Mouse (Mus musculus): ENCODE measurements at regions not wholly inside any gene's neighbourhood (a gene's known extent, or its start where the extent isn't known, plus 50 kb on each side); places are given as distances from the start of the nearest gene placed in this dataset.
A peak's percentile ranks its signal among the peaks of the same experiment; 100 is the strongest.

DNA sequence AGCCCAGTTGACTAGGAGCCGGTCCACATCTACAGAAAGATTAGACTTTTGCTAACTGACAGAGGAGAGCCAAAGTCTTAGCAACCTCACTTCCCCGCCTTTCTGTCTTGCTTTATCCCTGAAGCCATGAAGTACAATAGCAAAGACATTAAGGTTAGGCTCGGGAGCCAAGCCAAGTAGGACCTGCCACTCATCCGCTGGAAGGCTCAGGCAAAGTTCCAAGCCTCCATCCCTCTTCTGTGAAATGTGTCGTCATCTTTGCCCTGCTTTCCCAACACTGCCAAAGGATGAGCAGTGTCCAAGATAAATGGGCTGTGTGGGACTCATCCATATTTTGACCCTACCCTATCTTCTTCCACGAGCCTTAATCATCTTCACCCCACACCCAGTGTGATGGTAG is 250.6 kb upstream of the Cadm1 start:
- DNase-seq, result no peak

DNA sequence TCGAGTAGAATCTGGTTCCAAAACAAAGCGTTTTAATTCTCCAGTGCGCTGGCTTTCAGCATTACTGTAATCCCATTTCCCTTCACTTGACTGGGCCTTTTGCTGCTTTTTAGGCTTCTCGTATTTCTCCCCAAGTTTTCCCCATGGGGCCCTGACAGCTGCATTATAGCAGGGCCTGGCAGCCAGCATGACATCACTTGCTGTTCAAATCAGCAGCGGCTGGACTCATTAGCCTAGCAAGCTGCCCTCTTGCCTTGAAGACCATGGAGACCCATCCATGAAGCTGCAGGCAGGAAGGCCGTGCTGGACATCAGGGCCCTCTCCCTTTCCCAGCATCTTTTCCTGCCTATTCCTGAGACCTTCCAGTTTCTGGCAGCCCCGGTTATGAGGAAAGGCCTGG is 249.8 kb upstream of the Cadm1 start:
- no peak for DNase-seq

DNA sequence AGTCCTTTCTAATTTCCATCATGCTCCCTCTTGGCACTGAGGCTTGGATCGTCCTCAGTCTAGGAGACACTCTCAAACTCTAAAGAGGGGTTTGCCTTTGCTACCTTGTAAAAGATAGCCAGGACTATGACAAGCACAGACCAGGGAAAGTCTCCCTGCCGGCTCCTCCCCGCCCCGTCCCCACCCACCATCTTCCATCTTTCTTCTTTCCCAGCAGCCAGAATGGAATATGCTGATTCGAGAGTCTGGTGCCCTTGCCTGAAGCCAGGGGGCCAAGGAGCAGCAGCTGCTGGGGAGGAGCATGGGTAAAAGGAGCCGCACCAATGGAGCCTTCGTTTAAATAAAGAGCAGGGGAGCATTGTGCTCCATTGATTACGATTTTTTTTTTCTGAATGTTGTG is 249.4 kb upstream of the Cadm1 start:
- DNase-seq, result no peak

DNA sequence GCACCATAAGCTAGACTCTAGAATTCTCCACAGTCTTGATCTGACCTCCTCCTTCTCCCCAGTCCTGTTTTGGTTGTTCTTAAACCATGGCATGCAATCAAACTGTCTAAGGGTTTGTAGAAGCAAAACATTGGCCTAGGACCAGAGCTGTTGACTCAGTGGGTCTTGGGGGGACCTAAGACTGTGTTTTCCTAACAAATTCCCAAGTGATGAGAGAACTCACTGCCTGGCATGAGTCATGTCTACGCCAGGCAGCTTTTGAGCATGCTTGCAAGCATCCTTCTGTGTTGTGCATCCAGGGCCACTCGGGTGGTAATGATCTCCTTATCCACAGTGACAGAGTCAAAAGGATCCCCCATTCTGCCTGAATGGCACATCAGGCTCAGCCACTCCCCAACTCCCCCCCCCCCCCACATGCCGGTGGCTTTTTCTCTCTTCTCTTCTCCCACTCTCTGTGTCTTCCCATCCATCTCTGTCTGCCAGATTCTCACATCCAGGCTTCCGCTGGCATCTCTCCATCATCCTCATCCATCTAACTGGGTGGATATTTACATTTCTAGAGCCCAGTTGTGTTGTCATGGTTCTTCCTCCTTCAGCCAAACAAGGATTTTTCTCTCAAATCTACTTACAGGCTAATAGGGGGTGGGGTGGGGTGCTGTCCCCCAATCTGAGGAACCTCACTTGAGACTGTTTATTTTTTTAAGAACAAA is 246.1 kb upstream of the Cadm1 start:
- DNase-seq, result no peak

DNA sequence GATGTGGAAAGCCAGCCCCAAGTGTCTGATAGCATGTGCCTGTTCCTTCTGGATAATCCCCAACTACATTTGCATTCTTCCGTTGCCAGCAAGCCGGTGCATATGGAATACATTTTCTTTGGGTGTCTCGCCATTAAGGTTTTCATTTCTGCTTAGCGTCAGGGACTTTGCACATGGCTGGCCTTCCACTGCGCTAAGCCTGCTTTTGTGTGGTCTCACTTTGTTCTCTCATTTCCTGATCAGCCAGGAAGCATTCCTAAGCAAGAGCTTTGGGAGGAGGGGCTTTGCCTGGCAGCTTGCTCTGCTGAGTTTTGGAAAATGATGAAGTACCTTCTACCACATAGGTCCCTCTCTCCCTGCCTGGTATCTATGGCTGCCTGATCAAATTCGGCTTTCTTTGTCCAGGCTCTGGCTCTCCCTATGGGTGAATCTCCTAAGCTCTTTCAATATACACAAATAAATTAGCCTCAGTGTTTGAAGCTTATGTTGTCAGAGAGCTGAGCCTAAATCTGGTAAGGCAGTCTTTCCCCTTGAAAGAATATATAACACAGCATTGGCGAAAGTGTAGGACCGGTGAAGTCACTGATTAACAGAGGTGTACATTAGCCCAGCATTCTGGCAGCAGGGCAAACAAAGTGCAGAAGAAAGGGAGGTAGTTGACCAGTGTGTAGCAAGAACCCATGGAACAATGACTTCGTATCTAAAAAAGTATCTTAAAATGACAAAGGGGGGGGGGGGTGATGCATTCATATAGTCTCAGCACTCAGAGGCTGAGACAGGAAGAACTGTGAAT is 242.8 kb upstream of the Cadm1 start:
- DNase-seq, result no peak

DNA sequence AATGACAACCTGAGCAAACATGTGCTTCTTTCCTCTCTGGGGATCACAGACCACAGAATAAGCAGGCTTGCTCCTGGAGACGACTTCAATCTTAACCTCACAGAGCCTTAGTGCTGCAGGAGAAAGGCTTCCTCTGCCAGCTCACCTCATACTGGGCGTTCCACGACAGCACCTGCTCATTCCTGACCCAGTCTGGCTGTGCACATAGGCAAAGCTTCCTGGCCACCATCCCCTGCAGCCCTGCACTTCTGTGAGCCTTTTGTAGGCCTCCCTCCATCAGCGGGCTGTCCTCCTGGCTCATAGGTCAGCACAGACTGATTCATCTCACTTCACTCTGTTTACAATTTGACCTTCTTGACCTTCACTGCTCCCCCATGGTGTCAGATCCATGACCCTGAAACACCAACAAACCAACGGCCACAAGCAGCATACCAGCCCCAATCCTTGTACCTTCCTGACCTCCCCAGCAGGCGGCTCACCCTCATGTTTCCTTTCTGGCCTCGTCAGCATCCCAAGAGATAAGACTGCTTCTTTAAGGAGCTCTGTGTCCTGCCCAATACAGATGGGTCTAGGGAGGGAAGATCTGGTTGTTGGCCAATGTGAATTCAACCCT is 241.3 kb upstream of the Cadm1 start:
- DNase-seq, result no peak

DNA sequence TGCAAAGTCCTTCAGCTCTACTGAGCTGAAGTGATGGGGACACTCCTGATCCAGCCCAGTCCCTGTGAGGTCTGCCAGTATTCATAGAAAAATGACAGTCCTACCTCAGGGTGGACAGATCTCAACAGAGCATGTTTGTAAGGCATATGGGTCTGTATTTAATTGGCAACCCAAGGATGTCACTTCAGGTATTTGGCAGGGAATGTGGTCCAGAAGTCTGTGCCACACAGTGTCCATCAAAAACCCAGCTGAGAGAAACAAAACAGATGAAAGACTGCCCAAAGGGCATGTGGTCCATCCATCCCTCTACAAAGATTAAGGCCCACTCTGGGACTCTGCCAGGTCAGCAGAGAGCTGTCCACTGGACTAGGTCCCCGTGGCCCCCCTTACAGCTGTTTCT is 229.3 kb upstream of the Cadm1 start:
- DNase-seq, result no peak

DNA sequence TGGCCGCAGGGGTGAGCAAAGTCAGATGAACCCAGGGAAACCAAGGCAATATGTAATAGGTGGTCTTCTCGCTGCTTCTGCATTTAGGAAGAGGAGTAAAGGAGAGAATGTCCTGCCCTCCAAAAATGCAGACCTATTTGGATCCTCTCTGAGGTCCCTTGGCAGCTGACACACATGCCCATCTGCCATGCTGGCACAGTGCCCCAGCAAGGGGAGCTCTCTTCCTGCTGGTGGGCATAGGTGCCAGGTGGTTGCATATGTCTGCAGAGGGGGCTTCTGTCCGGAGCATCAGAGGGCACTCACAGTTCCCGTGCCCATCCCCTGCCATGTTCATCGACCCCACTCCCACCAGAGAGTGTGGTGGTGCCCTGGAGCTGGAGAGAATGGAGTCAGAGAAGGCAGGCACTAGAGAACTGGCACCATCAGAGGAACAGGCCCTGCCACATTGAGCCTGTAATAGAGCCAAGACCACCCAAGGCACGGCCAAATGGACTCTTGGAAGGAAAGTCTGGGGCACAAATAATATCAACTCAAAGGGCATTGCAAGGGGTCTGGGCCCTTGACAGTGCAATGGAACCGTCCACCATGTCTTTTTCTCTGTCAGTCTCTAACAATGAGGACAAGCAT is 222.7 kb upstream of the Cadm1 start:
- no peak for DNase-seq

DNA sequence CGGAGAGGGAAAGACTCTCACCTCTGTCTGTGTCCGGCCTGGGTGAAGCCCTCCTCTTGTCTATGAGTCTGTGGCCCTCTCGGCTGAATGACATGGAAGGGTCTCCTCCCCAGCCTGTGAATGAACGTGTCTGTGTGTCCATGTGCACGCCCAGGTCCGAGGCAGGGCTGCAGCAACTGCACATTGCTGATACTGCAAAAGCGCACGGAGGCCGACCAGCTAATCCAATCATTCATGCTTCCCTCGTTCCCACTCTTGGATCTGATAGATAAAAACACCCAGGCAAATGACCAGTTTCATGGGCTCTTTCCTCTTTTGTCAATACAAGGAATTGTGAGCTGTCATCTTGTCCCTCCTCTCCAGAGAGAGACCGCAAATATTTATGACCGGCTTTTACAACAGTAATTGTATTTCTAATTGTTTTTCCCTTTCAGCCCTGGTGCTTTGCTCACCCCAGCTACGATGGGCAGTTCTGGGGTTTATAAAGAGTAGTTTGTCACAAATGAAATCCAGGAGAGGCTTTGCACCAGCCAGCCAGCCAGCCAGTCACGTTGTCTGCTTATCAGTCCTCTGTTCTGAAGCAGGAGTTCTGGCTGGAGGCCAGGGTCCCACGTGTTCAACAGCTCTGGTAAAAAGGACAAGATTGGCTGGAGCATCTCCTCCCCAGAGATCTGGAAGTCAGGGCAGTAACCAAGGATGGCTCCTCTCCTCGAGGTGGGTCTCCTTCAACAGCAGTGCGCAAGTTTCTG is 222.0 kb upstream of the Cadm1 start:
- no peak for DNase-seq

DNA sequence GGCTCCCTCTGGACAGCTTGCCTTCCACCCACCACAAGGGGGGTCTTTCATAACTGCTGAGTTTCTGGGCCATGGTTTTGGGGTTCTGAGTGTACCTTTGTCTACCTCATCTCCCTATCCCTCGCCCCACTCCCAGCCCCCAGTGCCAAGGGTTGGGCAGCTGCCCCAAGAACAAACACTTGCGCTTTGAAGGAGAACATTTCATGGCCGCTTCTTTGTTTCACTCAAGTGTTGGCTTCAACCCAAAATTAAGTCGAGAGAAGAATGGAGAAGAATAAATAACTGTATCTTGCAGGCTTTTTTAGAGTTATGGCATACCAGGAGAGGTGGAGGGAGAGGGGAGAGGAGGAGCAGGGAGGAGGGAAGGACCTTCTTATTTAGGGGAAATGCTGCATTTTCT is 216.5 kb upstream of the Cadm1 start:
- no peak for DNase-seq

DNA sequence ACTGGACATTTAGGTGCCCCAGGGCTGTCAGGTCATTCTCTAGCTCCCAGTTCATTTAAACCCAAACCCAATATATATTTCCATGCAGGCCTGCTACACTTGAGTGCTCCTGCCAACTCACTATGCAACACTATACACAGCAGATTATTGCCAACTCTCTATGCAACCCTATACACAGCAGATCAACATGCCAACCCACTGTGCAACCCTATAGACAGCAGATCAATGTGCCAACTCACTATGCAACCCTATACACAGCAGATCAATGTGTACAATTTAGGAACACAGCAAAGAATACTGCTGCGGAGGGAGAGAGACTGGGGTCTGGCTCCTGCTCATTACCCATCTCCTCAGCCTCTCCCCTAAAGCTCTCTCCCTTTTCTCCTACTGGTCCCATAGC is 215.7 kb upstream of the Cadm1 start:
- no peak for DNase-seq

DNA sequence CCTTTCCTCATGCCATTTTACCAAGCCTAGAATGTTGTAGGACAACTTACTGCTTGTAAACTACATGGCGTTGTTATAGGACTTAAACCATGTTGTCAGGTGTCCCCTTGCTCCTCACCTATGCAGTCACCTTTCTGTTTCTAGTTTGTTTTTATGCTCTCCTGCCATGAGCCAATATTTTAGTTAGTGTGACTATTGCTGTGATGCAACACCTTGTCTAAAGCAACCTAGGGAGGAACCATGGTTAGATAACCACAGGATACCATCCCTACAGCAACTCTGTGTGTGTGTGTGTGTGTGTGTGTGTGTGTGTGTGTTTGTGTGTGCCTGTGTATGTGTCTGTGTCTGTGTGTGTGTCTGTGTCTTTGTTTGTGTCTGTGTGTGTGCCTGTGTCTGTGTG is 209.6 kb upstream of the Cadm1 start:
- no peak for DNase-seq

DNA sequence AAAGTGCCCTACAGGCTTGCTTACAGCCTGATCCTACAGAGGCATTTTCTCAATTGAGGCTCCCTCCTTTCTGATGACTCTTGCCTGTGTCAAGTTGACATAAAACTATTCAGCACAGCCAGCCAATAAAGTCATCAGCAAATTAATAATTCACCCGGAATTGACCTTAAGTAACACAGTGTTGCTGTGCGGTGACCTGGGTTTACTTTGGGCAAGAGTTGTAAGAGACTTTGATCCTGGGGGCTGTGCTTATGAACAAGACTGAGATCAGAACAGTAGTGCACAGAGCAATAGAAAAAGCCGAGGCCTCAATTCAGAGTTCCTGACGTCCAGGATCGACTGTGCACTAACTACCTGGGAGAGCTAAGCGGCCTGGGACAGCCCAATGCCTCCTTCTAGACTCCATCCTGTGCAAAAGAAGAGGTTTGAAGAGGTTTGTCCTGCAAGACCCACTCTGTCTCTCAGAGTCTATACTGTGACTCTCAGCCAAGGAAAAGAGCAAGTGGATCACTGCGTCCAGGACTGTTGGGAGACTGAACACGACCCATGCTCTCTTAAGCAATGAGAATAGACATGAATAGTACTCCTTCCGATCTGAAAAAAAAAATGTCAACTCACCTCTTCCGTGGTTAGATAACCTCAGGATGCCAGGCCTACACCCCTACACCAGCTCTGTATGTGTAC is 208.7 kb upstream of the Cadm1 start:
- DNase-seq, result peak; percentile 87

DNA sequence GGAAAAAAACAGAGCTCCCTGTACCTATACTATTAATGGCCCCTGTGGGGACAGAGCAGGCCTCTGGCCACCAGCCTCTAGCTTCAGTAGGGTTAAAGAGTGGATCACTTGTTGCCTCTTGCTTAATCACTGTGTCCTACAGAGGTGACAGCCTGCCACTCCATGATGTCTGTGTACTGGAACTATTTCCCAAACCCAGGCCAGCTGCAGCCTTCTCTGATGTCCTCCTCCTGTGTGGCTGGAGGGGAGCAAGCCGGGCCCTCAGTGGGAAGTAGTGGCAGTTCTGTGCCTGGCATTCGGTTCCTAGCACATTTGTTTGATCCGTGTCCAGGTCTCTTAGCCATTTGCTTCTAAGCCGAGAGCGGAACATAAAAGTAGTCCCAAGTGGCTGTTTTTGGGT is 207.7 kb upstream of the Cadm1 start:
- DNase-seq, result no peak

DNA sequence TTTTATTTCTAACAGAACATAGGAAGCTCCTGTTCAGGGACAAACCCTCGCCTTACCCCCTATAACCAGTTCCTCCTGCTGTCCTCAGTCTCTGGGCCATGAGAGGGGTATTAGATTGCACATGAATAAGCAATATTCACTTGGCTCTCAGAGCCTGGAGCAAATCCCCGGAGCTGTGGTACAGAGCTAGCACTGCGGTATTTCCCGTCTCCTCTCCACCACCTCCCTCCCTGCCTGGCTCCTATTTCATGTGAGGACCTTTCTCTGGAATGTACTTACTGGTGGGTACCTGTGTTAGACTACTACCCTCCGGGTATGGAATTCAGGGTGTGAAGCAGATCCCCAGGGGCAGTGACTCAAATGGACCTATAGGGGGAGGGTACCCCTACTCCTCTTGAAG is 206.9 kb upstream of the Cadm1 start:
- DNase-seq, result no peak

DNA sequence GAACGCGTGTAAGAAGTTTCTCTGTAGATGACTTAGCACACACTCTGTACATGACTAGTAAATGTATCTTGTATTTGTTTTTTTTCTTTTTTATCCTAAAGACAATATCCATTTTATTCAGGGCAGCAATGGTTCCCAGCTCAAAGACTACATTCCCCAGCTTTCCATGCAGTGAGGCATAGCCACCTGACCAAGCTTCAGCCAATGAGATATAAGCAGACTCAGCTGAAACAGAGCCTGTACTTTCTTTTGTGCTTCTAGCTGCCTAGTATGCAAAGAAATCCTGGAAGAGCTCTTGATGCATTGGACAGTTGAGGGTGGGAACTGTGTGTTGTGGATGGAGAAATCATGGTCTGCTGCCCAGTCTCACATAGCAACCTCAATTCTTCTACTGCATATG is 202.4 kb upstream of the Cadm1 start:
- DNase-seq, result peak; percentile 11

DNA sequence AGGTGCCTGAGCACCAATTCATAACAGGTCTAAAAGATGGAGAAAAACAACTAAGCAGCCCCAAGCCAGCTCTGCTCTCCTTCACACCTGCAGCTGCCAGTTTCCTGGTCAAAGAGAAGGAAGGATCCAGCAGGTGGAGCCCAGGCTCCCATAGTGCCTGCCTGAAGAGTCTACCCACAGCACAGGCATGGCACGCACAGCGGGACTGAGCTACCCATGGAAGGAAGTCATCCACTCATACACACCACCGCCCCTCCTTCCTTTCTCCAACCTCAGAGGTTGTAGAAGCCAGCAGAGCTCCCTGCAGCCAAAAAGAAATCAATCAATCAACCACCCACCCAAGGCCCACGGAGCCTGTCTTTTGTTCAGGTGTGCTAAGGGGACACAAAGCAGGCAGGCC is 197.0 kb upstream of the Cadm1 start:
- DNase-seq, result peak; percentile 25

DNA sequence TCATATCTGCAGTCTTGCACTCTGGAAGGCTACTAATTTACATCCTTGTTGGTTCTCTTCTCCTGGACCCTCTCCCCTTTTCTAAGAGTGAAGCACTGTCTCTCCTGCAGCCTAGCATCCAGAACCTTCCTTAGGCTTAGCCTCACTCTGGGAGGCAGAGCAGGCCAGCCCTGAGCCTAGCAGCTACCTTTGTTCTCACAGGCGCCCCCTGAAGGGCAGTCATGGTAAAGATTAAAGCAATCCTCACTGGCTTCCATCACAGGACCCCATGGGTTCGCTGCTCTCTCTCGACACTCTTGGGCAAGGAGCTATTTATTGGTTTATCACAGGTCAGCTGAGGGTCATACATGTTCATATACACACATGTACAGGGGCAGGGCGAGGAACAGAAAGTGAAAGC is 191.8 kb upstream of the Cadm1 start:
- no peak for DNase-seq

DNA sequence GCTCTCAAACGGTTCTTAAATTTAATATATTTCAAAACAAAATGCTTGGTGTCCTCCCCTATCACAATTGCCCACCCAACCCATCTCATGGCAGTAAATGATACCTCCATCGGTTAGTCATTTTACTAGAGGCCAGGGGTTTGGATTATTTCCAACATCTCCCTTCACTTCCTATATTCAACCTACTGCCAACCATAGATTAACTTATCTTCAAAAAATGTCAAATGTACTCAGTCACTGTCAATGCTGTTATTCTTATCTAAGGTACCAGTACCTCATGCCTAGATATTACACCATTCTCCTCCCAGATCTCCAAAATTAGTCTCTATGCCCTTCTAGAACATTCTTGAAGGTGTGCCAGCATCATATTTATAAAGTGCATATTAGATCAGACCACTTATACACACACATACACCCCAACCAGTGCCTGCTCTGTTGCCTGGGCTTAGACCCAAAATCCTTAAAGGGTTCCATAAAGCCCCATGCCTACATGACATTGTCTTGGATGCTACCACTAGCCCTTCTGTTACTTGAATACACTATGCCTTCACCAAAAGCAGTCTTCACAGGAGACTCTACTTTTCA is 183.4 kb upstream of the Cadm1 start:
- no peak for DNase-seq

DNA sequence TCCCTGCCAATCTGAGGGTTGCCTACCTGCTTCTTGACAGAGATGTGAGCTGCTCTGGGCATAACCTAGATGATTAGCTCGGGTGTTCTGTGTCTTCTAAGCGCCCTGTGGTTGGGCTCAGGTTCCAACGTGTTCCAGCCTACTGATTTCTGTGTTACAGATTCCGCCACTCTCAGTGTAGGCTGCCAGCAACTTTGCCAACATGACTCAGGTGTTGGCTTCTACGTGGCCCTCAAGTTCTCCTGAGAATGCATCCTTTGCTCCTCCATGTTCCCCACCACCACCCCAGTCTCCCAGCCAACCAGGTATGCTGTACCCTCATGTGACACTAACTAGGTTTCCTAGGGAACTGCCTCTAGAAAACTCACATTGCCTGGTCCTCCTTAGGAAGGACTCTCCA is 179.7 kb upstream of the Cadm1 start:
- DNase-seq, result peak; percentile 9

DNA sequence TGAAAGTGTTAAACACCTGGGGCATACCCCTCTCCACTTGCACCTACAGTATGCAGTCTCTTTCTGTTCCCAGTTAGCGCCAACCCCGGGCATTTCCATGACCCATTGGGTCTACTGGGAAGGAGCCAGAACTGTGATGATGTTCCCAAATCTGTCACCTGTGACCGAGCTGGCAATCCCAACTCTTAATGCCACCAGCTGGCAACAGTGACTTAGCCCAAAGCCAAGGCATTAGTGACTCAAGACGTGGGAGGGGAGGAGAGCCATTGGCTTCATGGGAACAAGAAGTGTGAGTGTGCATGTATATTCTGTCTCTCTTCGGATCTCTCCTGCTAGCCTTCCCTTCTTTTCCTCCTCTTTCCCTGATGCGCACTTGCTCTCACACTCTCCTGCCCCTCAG is 178.9 kb upstream of the Cadm1 start:
- peak; percentile 25 for DNase-seq

DNA sequence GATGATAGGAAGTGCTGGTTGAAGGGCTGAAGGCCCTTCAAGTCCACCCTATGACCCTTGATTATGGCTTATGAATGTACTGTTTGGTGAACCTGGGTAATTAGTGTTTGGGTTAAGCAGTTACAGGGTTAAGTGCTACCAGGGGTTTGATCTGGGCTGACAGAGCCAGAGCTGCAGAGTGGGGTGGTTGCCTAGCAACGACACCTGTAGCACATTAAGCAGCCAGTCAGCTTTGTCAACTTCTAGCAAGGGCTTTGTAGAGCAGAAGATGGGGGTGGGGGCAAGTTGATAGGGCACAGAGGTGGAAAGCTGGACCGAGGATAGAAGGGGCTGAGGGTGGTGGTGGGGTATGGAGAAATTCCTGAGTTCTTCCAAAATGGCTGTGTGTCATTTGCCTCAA is 177.0 kb upstream of the Cadm1 start:
- no peak for DNase-seq

All from kidney, adult 9 months (tissue).